Mouse (Mus musculus): ENCODE data around the gene Cenpn.

Gene Cenpn

GRCm38 (mm10) chr8:116943161-116943554 is 21.6 kb downstream of the Cenpn start, which contains the start of gene Atmin:
Atmin (plus strand) TSS chr8:116943393.
- peak; percentile 86 to 88 for DNase-seq

GRCm38 (mm10) chr8:116943555-116944384 is 22.2 kb downstream of the Cenpn start:
- peak in 1 of 2 experiments; percentile 38 for DNase-seq

GRCm38 (mm10) chr8:116944385-116944696 is 22.8 kb downstream of the Cenpn start:
- no peak for DNase-seq

- DNase-seq: no peak
Measured at GRCm38 (mm10) chr8:116945169-116945910, 23.8 kb downstream of the Cenpn start.

GRCm38 (mm10) chr8:116946268-116946838 is 24.8 kb downstream of the Cenpn start:
- DNase-seq: no peak

GRCm38 (mm10) chr8:116946851-116947250 is 25.3 kb downstream of the Cenpn start:
- no peak for DNase-seq

GRCm38 (mm10) chr8:116947589-116947988 is 26.1 kb downstream of the Cenpn start:
- no peak for DNase-seq

- peak in 1 of 2 experiments; percentile 40 for DNase-seq
Measured at GRCm38 (mm10) chr8:116951369-116951768, 29.8 kb downstream of the Cenpn start.

- no peak for DNase-seq
Measured at GRCm38 (mm10) chr8:116951778-116952177, 30.2 kb downstream of the Cenpn start.

- DNase-seq: no peak
Measured at GRCm38 (mm10) chr8:116952428-116952827, 30.9 kb downstream of the Cenpn start.

- DNase-seq: no peak
Measured at GRCm38 (mm10) chr8:116954415-116954814, 32.9 kb downstream of the Cenpn start.

GRCm38 (mm10) chr8:116969531-116969930 is 48.0 kb downstream of the Cenpn start:
- peak; percentile 34 to 74 for DNase-seq

- no peak for DNase-seq
Measured at GRCm38 (mm10) chr8:116975066-116975465, 53.5 kb downstream of the Cenpn start.

- DNase-seq: peak; percentile 52 to 53
Measured at GRCm38 (mm10) chr8:116975606-116976005, 54.1 kb downstream of the Cenpn start.

- no peak for DNase-seq
Measured at GRCm38 (mm10) chr8:116978052-116978451, 56.5 kb downstream of the Cenpn start.

- peak; percentile 98 for DNase-seq
Measured at GRCm38 (mm10) chr8:116978631-116979256, 57.2 kb downstream of the Cenpn start, which contains the start of gene 1700030J22Rik. 1700030J22Rik (minus strand) TSS chr8:116978959.

GRCm38 (mm10) chr8:116980117-116980516 is 58.6 kb downstream of the Cenpn start:
- peak; percentile 52 to 58 for DNase-seq

GRCm38 (mm10) chr8:116989842-116990241 is 68.3 kb downstream of the Cenpn start:
- DNase-seq: no peak
